Mouse (Mus musculus) heart, adult 2 months (tissue): Measurements from ENCODE around the gene Ntf3. TPM values are rescaled to one million over a fixed set of nuclear protein-coding genes. Genes with fewer than 3 reads are reported as not detected.

Experiments used
- DNase-seq, 2 experiments: peaks; one replicate each; pipeline ENCODE4 v3.0.0; 2021
- H3K27ac ChIP-seq: fragments of 200-600 bp; 2 replicates; pipeline ENCODE4 v1.8.1; 2022
- H3K27me3 ChIP-seq: fragments of 200-500 bp; 2 replicates; pipeline ENCODE4 v1.6.1; 2012; ENCODE audit warnings: mild to moderate bottlenecking, low read length, inconsistent platforms, mixed read lengths; ENCODE audit not compliant: control insufficient read depth, insufficient read depth
- H3K36me3 ChIP-seq: fragments of 200-500 bp; 2 replicates; pipeline ENCODE4 v1.6.1; 2012; ENCODE audit warnings: low read length, inconsistent platforms; ENCODE audit not compliant: control insufficient read depth, insufficient read depth
- H3K4me1 ChIP-seq: fragments of 200-500 bp; 2 replicates; pipeline ENCODE4 v1.6.1; 2011; ENCODE audit warnings: low read length; ENCODE audit not compliant: control insufficient read depth, insufficient read depth
- H3K4me3 ChIP-seq: fragments of 200-600 bp; 2 replicates; pipeline ENCODE4 v1.8.1; 2022
- H3K79me2 ChIP-seq: fragments of 200-500 bp; replicated peaks from 2 replicates; pipeline ENCODE4 v1.6.1; 2012; ENCODE audit warnings: mild to moderate bottlenecking, inconsistent platforms, low read length, moderate library complexity, mixed read lengths; ENCODE audit not compliant: control insufficient read depth, insufficient read depth
- H3K9ac ChIP-seq: fragments of 200-500 bp; 2 replicates; pipeline ENCODE4 v1.6.1; 2012; ENCODE audit warnings: low read depth, mild to moderate bottlenecking, control low read depth, inconsistent platforms, low read length, mixed read lengths
- CTCF ChIP-seq: fragments of 200-600 bp; IDR thresholded peaks from 2 replicates; pipeline ENCODE4 v1.8.1; 2022; ENCODE audit warnings: antibody characterized with exemption, mild to moderate bottlenecking, moderate library complexity
- EP300 ChIP-seq: fragments of 200-500 bp; IDR thresholded peaks from 2 replicates; pipeline ENCODE4 v1.6.1; 2011; ENCODE audit warnings: low read depth, low read length, control low read depth; ENCODE audit not compliant: insufficient read depth
- POLR2A ChIP-seq: fragments of 200-500 bp; IDR thresholded peaks from 2 replicates; pipeline ENCODE4 v1.6.1; 2011; ENCODE audit warnings: mild to moderate bottlenecking, low read depth, low read length, control low read depth; ENCODE audit not compliant: insufficient read depth
- WGBS: fragments of 180-500 bp; shearing (Covaris S2); methylation state at CpG from one replicate; pipeline ENCODE4 v1.1.7; 2018; 5-methylcytosine and 5-hydroxymethylcytosine counted together
- intact Hi-C: fragments of 180-260 bp; cut with DNase I; formaldehyde crosslinking; loops from one replicate; pipeline ENCODE4 v1.15.1; 2025
- polyA plus RNA-seq: library from polyadenylated mRNA; depleted of rRNA; stranded (reverse); fragments of >200 nt; gene quantifications from 2 replicates; pipeline ENCODE4 v1.2.3, GENCODE M21; 2012
- total RNA-seq, 2 experiments: library from RNA; stranded (reverse); gene quantifications; 2 replicates each; pipeline ENCODE4 v1.2.3; 2021

The Ntf3 gene
- total and polyA plus RNA-seq, 3 experiments = 3.9 to 4.2 (median 4.1) TPM

DNA sequence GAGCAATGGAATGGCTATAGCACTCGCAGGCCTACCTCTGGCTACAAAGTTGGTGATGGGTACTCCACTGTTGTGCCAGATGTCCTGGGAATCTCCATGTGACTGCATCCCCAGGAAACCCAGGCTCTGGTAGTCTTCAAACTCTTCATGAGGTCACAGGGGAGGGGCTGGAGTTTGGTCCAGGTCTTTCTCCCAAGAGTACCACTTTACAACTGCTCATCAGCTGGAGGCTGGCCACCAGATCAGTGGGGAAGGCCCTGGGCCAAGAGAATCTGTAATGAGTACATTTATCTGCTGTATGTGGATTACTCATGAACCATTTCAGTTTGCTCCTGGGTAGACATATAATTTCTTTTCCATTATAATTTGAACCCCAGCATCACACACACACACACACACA lies 66.1 kb downstream of the Ntf3 start:
- TF ChIP-seq POLR2A = no peak
- TF ChIP-seq CTCF = no peak
- no peak for TF ChIP-seq EP300
- Histone ChIP-seq H3K9ac (no peak overlapping the region), H3K27ac (no peak overlapping the region), H3K4me1 (peaks cover 10% of the 10 kb centered on the region), H3K4me3 (no peak overlapping the region), H3K36me3 (no peaks in the 10 kb centered on the region), H3K27me3 (no peaks in the 10 kb centered on the region), H3K79me2 (no peaks in the 10 kb centered on the region)
- peak; percentile 52 to 57 for DNase-seq
- WGBS = 97% methylated on average over 1 of the region's 1 CpGs
- intact Hi-C loops = no loop called here

DNA sequence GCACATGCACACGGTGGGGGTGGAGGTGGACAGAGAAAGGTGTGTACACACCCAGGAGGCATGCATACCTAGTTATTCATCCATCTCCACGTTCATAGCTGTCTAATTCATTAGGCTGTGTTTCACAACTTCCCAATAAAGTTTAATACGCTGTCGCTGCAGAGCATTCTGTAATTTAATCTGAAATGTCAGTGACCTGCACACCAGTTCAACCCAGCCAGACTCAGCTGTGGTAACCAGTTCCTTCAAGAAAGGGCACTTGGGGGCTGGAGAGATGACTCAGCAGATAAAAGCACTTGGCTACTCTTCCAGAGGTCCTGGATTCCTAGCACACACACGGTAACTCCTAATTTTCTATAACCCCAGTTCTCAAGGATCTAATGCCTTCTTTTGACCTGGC lies 69.2 kb downstream of the Ntf3 start:
- no peak overlapping the region for H3K27ac ChIP-seq
- H3K79me2 ChIP-seq = no peaks in the 10 kb centered on the region
- no peak for DNase-seq
- H3K27me3 ChIP-seq = no peaks in the 10 kb centered on the region
- intact Hi-C loops = no loop called here
- 82% methylated on average over 5 of the region's 5 CpGs for WGBS
- peaks cover 6% of the 10 kb centered on the region for H3K4me1 ChIP-seq
- TF ChIP-seq EP300 = no peak
- no peak for TF ChIP-seq POLR2A
- TF ChIP-seq CTCF = no peak
- H3K9ac ChIP-seq = no peak overlapping the region
- no peaks in the 10 kb centered on the region for H3K36me3 ChIP-seq
- no peak overlapping the region for H3K4me3 ChIP-seq

DNA sequence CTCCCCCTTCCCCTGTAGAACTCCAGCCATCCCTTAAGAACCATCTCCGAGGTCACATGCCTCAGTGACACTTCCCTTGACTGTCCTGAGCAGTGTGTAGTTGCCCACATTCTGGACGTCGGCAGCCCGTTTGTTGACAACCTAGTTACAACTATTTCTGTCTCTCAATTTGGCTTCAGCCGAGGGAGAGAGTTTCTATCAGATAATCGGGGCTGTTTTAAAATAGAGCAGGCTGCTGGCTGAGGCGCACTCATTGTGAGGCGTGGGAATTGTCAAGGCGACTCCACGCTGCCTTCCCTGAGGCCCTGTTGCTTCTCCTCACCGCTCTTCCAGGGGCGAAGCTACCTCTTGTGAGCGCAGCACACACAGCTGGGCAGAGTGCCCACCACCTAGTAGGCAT lies 70.6 kb downstream of the Ntf3 start:
- no peaks in the 10 kb centered on the region for H3K79me2 ChIP-seq
- 27% methylated on average over 13 of the region's 13 CpGs for WGBS
- intact Hi-C loops = no loop called here
- H3K4me1 ChIP-seq = peaks cover 6% of the 10 kb centered on the region
- no peak overlapping the region for H3K9ac ChIP-seq
- peak overlapping the region; percentile 67 for H3K27ac ChIP-seq
- H3K36me3 ChIP-seq = no peaks in the 10 kb centered on the region
- TF ChIP-seq CTCF = no peak
- TF ChIP-seq EP300 = no peak
- 0 out of 2 replicates have a peak, but pooled peaks have one; percentile 19 for TF ChIP-seq POLR2A
- H3K4me3 ChIP-seq = no peak overlapping the region
- no peaks in the 10 kb centered on the region for H3K27me3 ChIP-seq
- DNase-seq = peak in 1 of 2 experiments; percentile 58

DNA sequence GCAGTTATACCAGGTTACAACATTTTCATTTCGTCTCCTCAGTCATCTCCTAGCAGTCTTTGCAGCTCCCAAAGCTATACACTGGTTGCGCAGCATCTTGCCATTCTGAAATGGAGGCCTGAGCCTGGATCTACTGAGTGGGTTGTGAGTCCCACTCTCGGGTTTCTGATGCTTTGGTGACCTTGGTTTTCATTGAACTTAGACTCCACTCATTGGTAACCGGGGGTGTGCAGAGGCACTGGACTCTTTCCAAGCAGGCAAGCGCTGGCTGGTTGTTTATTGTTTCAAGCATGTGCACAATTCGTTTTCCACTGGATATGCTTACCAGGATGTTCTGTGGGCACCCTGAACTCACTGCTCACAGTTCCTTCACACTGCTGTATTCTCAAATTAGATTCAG lies 71.7 kb downstream of the Ntf3 start:
- intact Hi-C loops = no loop called here
- H3K9ac ChIP-seq = no peak overlapping the region
- 71% methylated on average over 6 of the region's 6 CpGs for WGBS
- H3K79me2 ChIP-seq = no peaks in the 10 kb centered on the region
- TF ChIP-seq EP300 (no peak), CTCF (no peak), POLR2A (no peak)
- DNase-seq = no peak
- H3K4me1 ChIP-seq = peaks cover 6% of the 10 kb centered on the region
- no peaks in the 10 kb centered on the region for H3K27me3 ChIP-seq
- H3K36me3 ChIP-seq = no peaks in the 10 kb centered on the region
- no peak overlapping the region for H3K4me3 ChIP-seq
- peak overlapping the region; percentile 67 for H3K27ac ChIP-seq

DNA sequence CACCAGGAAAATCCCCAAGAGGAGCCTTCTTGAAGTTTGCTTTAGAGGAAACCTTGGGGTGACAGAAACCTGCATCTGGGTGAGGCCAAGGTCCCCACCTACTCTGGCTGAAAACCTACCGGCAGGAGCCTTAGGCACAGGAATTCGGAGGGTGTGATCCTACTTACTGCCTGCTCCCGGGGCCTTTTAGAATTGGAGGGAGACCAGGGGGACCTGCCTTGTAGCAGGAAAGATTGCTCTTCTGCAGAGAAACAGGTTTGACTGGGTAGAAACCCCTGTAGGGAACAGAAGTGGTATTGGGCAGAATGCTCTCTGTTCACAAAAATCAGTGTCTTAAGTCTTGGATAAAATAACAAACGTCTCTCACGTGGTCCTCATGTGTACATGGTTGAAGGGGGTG lies 74.7 kb downstream of the Ntf3 start:
- Histone ChIP-seq H3K9ac (no peak overlapping the region), H3K79me2 (no peaks in the 10 kb centered on the region), H3K36me3 (no peaks in the 10 kb centered on the region), H3K27me3 (no peaks in the 10 kb centered on the region), H3K27ac (no peak overlapping the region), H3K4me3 (no peak overlapping the region), H3K4me1 (peaks cover 6% of the 10 kb centered on the region)
- intact Hi-C loops = no loop called here
- no peak for DNase-seq
- WGBS = 60% methylated on average over 5 of the region's 5 CpGs
- no peak for TF ChIP-seq EP300

DNA sequence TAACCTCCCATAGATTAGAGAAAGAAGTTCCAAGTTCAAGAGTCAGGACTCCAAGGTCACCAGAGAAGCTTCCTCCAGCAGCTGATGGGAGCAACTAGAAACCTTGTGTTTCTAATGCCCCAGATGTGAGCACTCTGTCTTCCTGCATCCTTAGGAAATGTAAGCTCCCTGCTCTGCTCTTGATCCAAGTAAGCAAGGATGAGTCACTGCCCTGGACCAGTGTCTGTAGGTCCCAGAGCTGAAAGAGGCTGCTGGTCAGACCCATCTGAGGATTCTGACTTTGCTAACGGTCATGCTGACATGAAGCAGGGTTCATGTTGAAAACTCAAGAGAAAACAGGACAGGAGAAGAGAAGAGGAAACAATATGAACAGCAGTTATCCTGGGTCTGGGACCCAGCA lies 76.6 kb downstream of the Ntf3 start:
- WGBS = 74% methylated on average over 1 of the region's 1 CpGs
- H3K79me2 ChIP-seq = no peaks in the 10 kb centered on the region
- no peaks in the 10 kb centered on the region for H3K4me1 ChIP-seq
- TF ChIP-seq CTCF (no peak), EP300 (no peak), POLR2A (no peak)
- DNase-seq = peak in 1 of 2 experiments; percentile 40
- intact Hi-C loops = no loop called here
- H3K9ac ChIP-seq = no peak overlapping the region
- no peak overlapping the region for H3K4me3 ChIP-seq
- no peaks in the 10 kb centered on the region for H3K27me3 ChIP-seq
- H3K27ac ChIP-seq = no peak overlapping the region
- H3K36me3 ChIP-seq = no peaks in the 10 kb centered on the region
